Mouse (Mus musculus) lung, adult 18-20 months (tissue): ENCODE measurements around the gene Wdr66.
A peak's percentile ranks its signal among the peaks of the same experiment; 100 is the strongest.

Experiments used
- DNase-seq, 2 experiments: peaks; one replicate each; pipeline ENCODE4 v3.0.0; 2022; ENCODE audit warnings: mixed read lengths in 2 of 2

Gene Wdr66

GRCm38 (mm10) chr5:123272927-123273326 is 21.0 kb downstream of the Wdr66 start:
- DNase-seq: no peak

GRCm38 (mm10) chr5:123276636-123277341 is 24.9 kb downstream of the Wdr66 start:
- DNase-seq: no peak

GRCm38 (mm10) chr5:123277342-123277701 is 25.4 kb downstream of the Wdr66 start:
- peak in 1 of 2 experiments; percentile 15 for DNase-seq

- no peak for DNase-seq
These were observed 25.8 kb downstream of the Wdr66 start for GRCm38 (mm10) chr5:123277704-123278103.

GRCm38 (mm10) chr5:123279248-123279647 is 27.3 kb downstream of the Wdr66 start:
- DNase-seq: no peak

- DNase-seq: no peak
These were observed 29.6 kb downstream of the Wdr66 start for GRCm38 (mm10) chr5:123281336-123282136.

- DNase-seq: peak in 1 of 2 experiments; percentile 22
These were observed 33.3 kb downstream of the Wdr66 start for GRCm38 (mm10) chr5:123285174-123285573.

GRCm38 (mm10) chr5:123288079-123288478 is 36.2 kb downstream of the Wdr66 start:
- peak in 1 of 2 experiments; percentile 10 for DNase-seq

GRCm38 (mm10) chr5:123294653-123295052 is 42.8 kb downstream of the Wdr66 start:
- no peak for DNase-seq

GRCm38 (mm10) chr5:123296224-123296806 is 44.4 kb downstream of the Wdr66 start:
- no peak for DNase-seq

- DNase-seq: no peak
These were observed 45.3 kb downstream of the Wdr66 start for GRCm38 (mm10) chr5:123296972-123297754.

GRCm38 (mm10) chr5:123297830-123298229 is 45.9 kb downstream of the Wdr66 start:
- DNase-seq: no peak

- DNase-seq: no peak
These were observed 46.6 kb downstream of the Wdr66 start for GRCm38 (mm10) chr5:123298526-123298925.

GRCm38 (mm10) chr5:123300496-123301034 is 48.7 kb downstream of the Wdr66 start:
- no peak for DNase-seq

GRCm38 (mm10) chr5:123301780-123302521 is 50.0 kb downstream of the Wdr66 start:
- no peak for DNase-seq

GRCm38 (mm10) chr5:123307630-123308282 is 55.9 kb downstream of the Wdr66 start:
- no peak for DNase-seq

- no peak for DNase-seq
These were observed 57.9 kb downstream of the Wdr66 start for GRCm38 (mm10) chr5:123309816-123310215.

- no peak for DNase-seq
These were observed 58.3 kb downstream of the Wdr66 start for GRCm38 (mm10) chr5:123310221-123310620.

- DNase-seq: peak in 1 of 2 experiments; percentile 57
These were observed 61.2 kb downstream of the Wdr66 start for GRCm38 (mm10) chr5:123313058-123313630.

- DNase-seq: no peak
These were observed 62.0 kb downstream of the Wdr66 start for GRCm38 (mm10) chr5:123313851-123314380.
